Mouse (Mus musculus) lung, embryonic 15.5 days (tissue): Measurements from ENCODE around the gene Tmem26. TPM values are rescaled to one million over a fixed set of nuclear protein-coding genes. Genes with fewer than 3 reads are reported as not detected.

Experiments
- ATAC-seq: fragments of 200-750 bp; cut with Nextera tagmentation; 2 replicates; pipeline ENCODE4 v1.8.0; 2017; ENCODE audit warnings: moderate number of reproducible peaks, borderline replicate concordance; ENCODE audit not compliant: low FRiP score, low TSS enrichment; ENCODE audit errors: extremely low read depth
- H3K27ac ChIP-seq: fragments of 300-500 bp; sonication (generic); 2 replicates; pipeline ENCODE4 v1.5.1; 2015; ENCODE audit warnings: moderate library complexity, mild to moderate bottlenecking, inconsistent platforms
- H3K27me3 ChIP-seq: fragments of 300-500 bp; sonication (generic); 2 replicates; pipeline ENCODE4 v1.6.1; 2015; ENCODE audit warnings: inconsistent platforms
- H3K36me3 ChIP-seq: fragments of 300-500 bp; sonication (generic); 2 replicates; pipeline ENCODE4 v1.6.1; 2015; ENCODE audit warnings: inconsistent platforms
- H3K4me1 ChIP-seq: fragments of 300-500 bp; sonication (generic); 2 replicates; pipeline ENCODE4 v1.6.1; 2015; ENCODE audit warnings: inconsistent platforms
- H3K4me2 ChIP-seq: fragments of 300-500 bp; sonication (generic); 2 replicates; pipeline ENCODE4 v1.6.1; 2015; ENCODE audit warnings: inconsistent platforms, mild to moderate bottlenecking, moderate library complexity
- H3K4me3 ChIP-seq: fragments of 300-500 bp; sonication (generic); 2 replicates; pipeline ENCODE4 v1.5.1; 2015; ENCODE audit warnings: mild to moderate bottlenecking, inconsistent platforms
- H3K9ac ChIP-seq: fragments of 300-500 bp; sonication (generic); 2 replicates; pipeline ENCODE4 v1.6.1; 2015; ENCODE audit warnings: inconsistent platforms
- H3K9me3 ChIP-seq: fragments of 300-500 bp; sonication (generic); 2 replicates; pipeline ENCODE4 v1.6.1; 2016; ENCODE audit warnings: inconsistent platforms
- WGBS: fragments of 180-500 bp; shearing (Covaris S2); methylation state at CpG from one replicate; pipeline ENCODE4 v1.1.7; 2015; 5-methylcytosine and 5-hydroxymethylcytosine counted together
- polyA plus RNA-seq: library from polyadenylated mRNA; unstranded; fragments of >200 nt; fragmentation: Nextera tagmentation; extraction: Ambion mirVana; gene quantifications from 2 replicates; pipeline ENCODE4 v1.2.1, GENCODE M21; 2015

Gene Tmem26
- polyA plus RNA-seq, result 6.1 and 7.2 TPM in 2 replicates

DNA sequence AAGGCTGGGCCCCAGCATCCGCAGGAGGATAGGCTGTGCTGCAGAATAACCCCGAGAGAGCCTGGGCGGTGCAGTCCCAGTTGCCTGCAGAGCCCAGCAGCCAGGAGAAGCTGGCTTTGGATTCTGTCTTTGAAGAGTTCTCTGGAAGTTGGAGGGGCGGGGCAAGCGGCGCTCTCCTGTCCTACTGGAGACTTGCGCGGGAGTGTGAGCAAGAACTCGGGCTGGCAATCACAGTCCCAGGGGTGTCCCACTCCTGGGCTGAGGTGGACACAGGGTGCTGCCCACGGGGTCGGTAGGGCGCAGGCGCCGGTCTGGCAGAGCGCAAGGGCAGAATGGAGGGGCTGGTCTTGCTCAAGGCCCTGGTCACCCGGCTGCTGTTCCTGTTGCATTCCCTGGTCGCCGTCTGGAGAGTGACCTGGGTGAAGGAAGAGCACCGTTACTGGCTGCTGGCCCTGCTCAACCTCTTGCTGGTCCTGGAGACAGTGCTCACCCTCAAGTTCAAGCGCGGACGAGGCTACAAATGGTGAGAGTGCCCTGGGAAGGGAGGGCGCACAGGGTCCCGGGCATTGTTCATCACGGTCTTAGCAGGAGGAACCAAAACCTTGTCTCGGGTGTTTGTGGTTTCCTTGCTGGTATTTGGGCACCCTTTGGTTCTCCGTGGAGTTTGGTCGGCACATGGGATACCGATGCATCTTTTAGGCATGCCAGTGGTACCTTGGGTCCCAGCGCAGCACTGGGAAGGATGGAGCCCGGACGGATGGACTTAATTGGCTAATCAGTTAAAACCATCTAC lies at the start of gene Tmem26:
TSS of gene Tmem26 (plus strand) at position 79 of the 793 bp plus-strand sequence.
- Histone ChIP-seq H3K4me3 (peak within 1 kb of the TSS; percentile 60), H3K27me3 (no peaks in the 10 kb centered on the region), H3K4me1 (peaks cover 24% of the 10 kb centered on the region), H3K4me2 (peak within 1 kb of the TSS; percentile 97), H3K9ac (peak within 1 kb of the TSS; percentile 53), H3K9me3 (no peaks in the 10 kb centered on the region), H3K36me3 (no peaks in the 10 kb centered on the region), H3K27ac (no peak within 1 kb of the TSS)
- under 1% methylated on average over 32 of the region's 32 CpGs for WGBS
- peak; percentile 83; the same call in 1 of the 2 replicates for ATAC-seq

DNA sequence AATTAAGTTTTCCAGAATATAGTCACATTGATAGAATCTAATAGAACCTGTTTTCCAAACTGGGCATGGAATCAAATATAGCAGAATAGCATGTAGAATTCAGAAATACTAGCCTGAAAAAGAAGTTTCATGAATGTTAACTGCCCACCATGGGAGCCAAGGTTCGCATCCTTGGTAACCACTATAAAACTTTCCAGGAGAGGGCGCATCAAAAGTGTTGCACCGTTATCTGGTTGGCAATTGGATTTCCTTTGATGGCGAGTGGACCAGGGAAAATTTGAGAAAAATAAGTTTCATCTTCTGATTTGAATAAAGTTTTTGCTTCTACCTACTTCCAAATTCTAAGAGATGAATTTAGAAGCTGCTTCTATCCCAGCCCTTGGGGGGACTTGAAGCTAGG lies 44.8 kb upstream of the Tmem26 start:
- Histone ChIP-seq H3K9ac (no peak overlapping the region), H3K36me3 (no peaks in the 10 kb centered on the region), H3K9me3 (no peaks in the 10 kb centered on the region), H3K4me2 (no peak overlapping the region), H3K27me3 (no peaks in the 10 kb centered on the region), H3K4me3 (no peak overlapping the region), H3K4me1 (no peaks in the 10 kb centered on the region), H3K27ac (no peak overlapping the region)
- ATAC-seq, result no peak
- WGBS, result 68% methylated on average over 4 of the region's 4 CpGs

DNA sequence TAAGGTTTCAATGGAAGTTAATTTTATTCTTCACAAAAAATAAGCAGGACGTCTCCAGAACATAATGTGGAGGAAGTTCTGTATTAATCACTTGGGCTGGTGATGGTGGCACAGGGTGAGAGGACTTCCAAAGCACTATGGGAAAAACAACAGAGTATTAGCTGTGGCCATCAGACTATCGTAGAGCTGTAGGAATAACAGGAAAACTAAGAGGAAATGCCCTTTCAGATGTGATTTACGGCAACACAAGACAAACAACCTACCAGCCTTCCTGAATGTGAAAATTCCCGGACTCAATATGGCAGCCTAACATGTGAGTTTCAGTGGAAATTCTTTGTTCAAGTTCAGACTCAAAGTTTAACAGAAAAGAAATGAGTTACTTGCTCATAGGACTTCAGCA lies 42.2 kb upstream of the Tmem26 start:
- H3K36me3 ChIP-seq, result no peaks in the 10 kb centered on the region
- 52% methylated on average over 4 of the region's 4 CpGs for WGBS
- no peak for ATAC-seq
- no peaks in the 10 kb centered on the region for H3K4me1 ChIP-seq
- no peak overlapping the region for H3K4me3 ChIP-seq
- H3K4me2 ChIP-seq, result no peak overlapping the region
- no peak overlapping the region for H3K27ac ChIP-seq
- no peaks in the 10 kb centered on the region for H3K9me3 ChIP-seq
- H3K9ac ChIP-seq, result no peak overlapping the region
- H3K27me3 ChIP-seq, result no peaks in the 10 kb centered on the region

DNA sequence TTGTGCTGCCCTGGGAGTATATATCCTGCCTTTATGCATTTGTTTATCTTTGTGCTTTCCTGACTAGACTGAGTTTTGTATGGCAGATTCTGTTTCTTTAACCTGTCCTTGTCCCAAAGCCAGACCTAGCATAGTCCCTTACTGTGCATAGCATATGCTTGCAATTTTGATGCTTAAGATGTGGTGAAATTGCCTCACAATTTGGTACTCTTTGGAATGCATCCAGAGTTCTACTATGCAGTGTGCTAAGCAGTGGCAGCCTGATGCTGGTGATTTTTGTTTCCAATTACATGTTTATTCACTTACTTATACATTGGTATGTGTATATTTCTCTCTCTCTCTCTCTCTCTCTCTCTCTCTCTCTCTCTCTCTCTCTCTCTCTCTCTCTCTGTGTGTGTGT lies 37.9 kb upstream of the Tmem26 start:
- H3K9me3 ChIP-seq, result no peaks in the 10 kb centered on the region
- H3K27ac ChIP-seq, result no peak overlapping the region
- ATAC-seq, result no peak
- H3K27me3 ChIP-seq, result no peaks in the 10 kb centered on the region
- H3K36me3 ChIP-seq, result no peaks in the 10 kb centered on the region
- H3K4me1 ChIP-seq, result no peaks in the 10 kb centered on the region
- no peak overlapping the region for H3K9ac ChIP-seq
- no peak overlapping the region for H3K4me2 ChIP-seq
- H3K4me3 ChIP-seq, result no peak overlapping the region

DNA sequence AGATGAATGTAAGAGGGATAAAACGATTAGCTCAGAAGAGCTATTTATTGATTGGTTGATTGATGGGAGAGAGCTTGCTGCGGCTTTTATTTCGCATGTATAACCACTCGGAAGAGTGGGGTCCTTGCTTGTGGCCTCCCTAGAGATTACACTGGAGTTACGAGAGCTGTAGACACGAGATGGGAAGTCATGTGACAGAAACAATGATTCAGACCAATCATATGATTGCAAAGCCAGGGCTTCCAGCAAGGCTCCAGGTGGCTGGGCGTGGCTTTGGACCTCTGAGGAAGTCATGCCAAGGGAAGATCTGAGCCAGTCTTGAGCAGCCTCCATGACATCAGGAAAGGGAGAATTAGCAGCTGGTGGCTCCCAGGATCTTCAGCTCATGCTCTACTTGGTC lies 32.3 kb upstream of the Tmem26 start:
- no peaks in the 10 kb centered on the region for H3K4me1 ChIP-seq
- ATAC-seq, result no peak
- no peak overlapping the region for H3K9ac ChIP-seq
- no peak overlapping the region for H3K4me2 ChIP-seq
- no peak overlapping the region for H3K27ac ChIP-seq
- no peak overlapping the region for H3K4me3 ChIP-seq
- WGBS, result 76% methylated on average over 7 of the region's 7 CpGs
- no peaks in the 10 kb centered on the region for H3K9me3 ChIP-seq
- no peaks in the 10 kb centered on the region for H3K27me3 ChIP-seq
- no peaks in the 10 kb centered on the region for H3K36me3 ChIP-seq

DNA sequence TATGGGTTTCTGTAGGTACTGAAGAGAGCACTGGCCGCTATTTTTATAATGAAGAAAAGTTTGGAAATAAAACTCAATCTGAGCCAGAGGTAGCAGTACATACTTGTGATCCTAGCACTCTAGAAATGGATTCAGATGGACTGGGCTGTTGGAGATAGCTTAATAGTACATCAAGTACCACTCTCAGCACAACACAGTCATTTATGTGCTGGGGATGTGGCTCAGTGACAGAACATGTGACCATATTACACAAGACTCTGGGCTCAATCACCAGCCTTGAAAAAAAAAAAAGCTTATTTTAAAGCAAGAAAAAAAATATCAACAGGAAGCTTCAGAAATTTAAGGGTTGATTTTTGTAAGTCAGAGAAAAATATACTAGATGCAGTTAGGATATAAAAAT lies 31.0 kb upstream of the Tmem26 start:
- ATAC-seq, result no peak
- no peak overlapping the region for H3K4me2 ChIP-seq
- H3K4me3 ChIP-seq, result no peak overlapping the region
- 88% methylated on average over 1 of the region's 1 CpGs for WGBS
- no peak overlapping the region for H3K27ac ChIP-seq
- H3K36me3 ChIP-seq, result no peaks in the 10 kb centered on the region
- H3K27me3 ChIP-seq, result no peaks in the 10 kb centered on the region
- H3K4me1 ChIP-seq, result no peaks in the 10 kb centered on the region
- no peak overlapping the region for H3K9ac ChIP-seq
- H3K9me3 ChIP-seq, result no peaks in the 10 kb centered on the region

DNA sequence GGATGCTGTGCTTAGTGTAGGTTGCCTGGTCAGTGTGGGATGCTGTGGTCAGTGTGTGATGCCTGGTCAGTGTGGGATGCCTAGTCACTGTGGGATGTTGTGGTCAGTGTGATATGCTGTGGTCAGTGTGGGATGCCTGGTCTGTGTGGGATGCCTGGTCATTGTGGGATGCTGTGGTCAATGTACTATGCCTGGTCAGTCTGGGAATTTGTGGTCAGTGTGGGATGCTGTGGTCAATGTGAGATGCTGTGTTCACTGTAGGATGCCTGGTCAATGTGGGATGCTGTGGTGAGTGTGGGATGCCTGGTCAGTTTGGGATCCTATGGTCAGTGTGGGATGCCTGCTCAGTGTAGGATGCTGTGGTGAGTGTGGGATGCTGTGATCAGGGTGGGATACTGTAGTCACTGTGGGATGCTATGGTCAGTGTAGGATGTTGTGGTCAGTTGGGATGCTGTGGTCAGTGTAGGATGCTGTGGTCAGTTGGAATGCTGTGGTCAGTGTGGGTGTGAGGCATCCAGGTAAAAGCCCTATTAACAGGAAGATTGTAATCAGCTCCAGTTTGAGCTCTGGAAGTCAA lies 27.6 kb upstream of the Tmem26 start:
- Histone ChIP-seq H3K36me3 (no peaks in the 10 kb centered on the region), H3K4me2 (no peak overlapping the region), H3K4me1 (no peaks in the 10 kb centered on the region), H3K9me3 (no peaks in the 10 kb centered on the region), H3K27me3 (no peaks in the 10 kb centered on the region), H3K27ac (no peak overlapping the region), H3K9ac (no peak overlapping the region), H3K4me3 (no peak overlapping the region)
- 0 out of 2 replicates have a peak, but pooled peaks have one; percentile 39 for ATAC-seq

DNA sequence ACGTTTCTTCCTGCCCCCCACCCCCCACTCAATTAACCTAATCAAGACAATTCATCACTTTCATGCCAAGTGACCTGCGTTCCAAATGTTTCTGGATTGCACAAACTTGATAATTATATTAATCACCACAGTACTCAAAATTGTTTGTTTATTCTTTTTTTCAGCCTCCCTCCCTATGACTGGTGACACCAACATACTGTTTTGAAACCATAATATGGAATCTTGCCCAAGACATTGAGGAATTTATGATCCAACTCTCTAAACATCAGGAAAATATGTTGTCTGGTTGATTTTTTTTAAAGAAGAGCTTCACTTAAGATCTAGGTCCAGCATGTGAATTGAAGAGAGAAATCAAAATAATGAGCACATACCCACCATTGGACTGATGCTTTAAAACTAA lies 19.2 kb upstream of the Tmem26 start:
- WGBS, result 39% methylated on average over 2 of the region's 2 CpGs
- Histone ChIP-seq H3K36me3 (no peaks in the 10 kb centered on the region), H3K27me3 (no peaks in the 10 kb centered on the region), H3K4me2 (no peak overlapping the region), H3K9ac (no peak overlapping the region), H3K4me1 (no peaks in the 10 kb centered on the region), H3K9me3 (no peaks in the 10 kb centered on the region), H3K4me3 (no peak overlapping the region), H3K27ac (no peak overlapping the region)
- no peak for ATAC-seq

DNA sequence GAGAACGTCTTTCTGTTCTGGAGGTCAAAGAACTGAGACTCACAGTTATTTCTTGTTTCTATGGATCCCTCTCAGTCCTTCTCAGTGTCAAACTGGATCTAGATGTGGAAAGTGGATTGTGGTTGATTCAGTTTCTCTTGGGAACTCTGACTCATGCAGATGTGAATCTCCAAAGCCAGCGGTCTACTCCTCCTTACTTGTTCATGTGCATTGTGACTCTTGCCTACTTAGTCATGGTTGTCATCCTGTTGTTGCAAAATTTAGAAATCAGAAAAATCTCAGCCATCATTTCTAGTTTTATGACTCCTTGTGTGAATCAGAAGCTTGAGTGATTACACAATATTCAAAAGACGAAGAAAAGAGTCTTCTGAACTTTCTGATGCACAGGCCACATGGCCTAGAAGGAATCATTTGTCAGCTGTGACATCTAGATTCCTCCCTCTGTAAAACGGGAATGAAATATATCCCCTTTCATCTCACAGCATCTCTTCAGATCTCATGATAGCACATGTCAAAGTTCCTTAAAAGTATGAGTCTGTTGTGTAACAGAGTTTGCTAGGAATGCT lies 17.9 kb upstream of the Tmem26 start:
- Histone ChIP-seq H3K4me2 (no peak overlapping the region), H3K9me3 (no peaks in the 10 kb centered on the region), H3K9ac (no peak overlapping the region), H3K27ac (no peak overlapping the region), H3K4me1 (no peaks in the 10 kb centered on the region), H3K27me3 (no peaks in the 10 kb centered on the region), H3K36me3 (no peaks in the 10 kb centered on the region), H3K4me3 (no peak overlapping the region)
- no peak for ATAC-seq
- 75% methylated on average over 4 of the region's 4 CpGs for WGBS

DNA sequence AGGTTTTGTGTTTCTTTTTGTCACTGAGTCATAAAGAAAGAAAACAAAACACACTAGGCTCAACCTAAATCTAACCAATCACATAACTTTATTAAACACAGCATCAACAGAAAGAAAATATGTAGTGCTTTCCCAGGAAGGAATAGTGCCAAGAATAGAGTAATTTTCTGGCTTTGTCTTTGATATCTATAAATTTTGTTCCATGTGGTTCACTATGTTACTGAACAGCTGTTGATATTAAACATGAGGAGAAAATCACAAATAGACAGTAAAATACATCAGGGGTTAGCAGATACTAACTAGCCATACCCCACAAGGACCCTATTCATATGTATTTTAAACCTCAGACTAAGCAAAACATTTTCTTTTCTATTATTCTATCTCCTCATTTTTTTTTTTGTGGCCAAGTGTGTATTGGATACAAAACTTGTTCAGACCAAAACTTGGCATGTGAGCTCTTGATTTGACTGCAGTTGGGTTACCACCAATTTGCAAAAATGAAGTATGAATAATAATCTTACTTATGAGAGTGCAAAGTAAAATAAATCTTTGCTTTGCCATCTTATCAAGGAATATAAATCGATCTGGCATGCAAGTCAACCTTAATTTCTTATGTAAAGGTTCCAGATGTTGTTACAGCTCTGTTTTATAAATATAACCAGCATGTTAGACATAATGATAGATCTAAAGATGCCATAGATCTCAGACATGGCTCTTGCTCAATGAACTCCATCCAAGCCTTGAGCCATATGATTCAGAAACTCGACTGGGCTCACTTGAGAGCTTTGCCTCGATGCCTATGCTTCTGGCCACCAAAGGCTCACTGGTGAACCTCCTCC lies 16.2 kb upstream of the Tmem26 start:
- H3K4me1 ChIP-seq, result no peaks in the 10 kb centered on the region
- H3K36me3 ChIP-seq, result no peaks in the 10 kb centered on the region
- no peak overlapping the region for H3K4me2 ChIP-seq
- no peaks in the 10 kb centered on the region for H3K9me3 ChIP-seq
- no peaks in the 10 kb centered on the region for H3K27me3 ChIP-seq
- WGBS, result 65% methylated on average over 3 of the region's 3 CpGs
- ATAC-seq, result peak; percentile 23; the same call in 1 of the 2 replicates
- H3K27ac ChIP-seq, result peak overlapping the region; percentile 53
- H3K9ac ChIP-seq, result no peak overlapping the region
- H3K4me3 ChIP-seq, result no peak overlapping the region

DNA sequence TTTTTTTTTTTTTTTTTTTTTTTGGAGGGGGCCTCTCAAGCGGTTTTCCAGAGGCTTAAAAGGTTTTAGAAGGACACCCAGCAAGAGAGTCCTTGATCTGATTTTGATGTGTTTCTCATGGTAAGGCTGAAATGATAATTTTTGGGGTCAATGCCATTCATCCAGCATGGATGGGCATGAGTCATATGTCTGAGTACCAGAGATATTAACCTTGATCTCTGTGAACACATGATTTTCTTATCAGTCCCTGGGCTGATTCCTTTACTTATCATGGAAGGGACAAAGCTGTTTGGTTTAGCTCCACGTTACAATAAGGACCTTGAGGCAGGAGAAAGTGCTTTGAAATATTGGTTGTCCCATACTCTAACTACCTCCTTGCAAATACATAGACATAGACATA lies 10.5 kb upstream of the Tmem26 start:
- 44% methylated on average over 2 of the region's 2 CpGs for WGBS
- Histone ChIP-seq H3K36me3 (no peaks in the 10 kb centered on the region), H3K9me3 (no peaks in the 10 kb centered on the region), H3K27ac (no peak overlapping the region), H3K4me2 (no peak overlapping the region), H3K4me3 (no peak overlapping the region), H3K9ac (no peak overlapping the region), H3K4me1 (no peaks in the 10 kb centered on the region), H3K27me3 (no peaks in the 10 kb centered on the region)
- no peak for ATAC-seq

DNA sequence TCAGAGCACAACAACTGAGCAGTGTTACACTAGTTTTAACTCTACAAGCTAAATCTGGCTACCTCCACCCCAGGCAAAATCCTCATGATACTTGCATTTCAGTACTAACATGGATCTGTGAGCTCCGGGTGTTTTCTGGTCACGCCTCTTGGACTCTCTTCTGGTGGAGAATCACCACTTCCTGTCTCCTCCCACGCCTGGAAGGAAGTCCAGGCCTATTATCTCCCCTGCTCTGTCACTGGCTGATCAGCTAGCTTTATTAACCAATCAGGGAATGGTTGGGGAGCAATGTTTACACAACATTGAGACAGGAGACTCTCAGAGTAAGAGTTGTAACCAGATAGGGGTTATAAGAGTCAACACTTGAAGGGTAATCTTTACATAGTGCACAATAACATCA lies 9.1 kb upstream of the Tmem26 start:
- Histone ChIP-seq H3K27ac (no peak overlapping the region), H3K9ac (no peak overlapping the region), H3K4me3 (no peak overlapping the region), H3K4me1 (no peaks in the 10 kb centered on the region), H3K27me3 (no peaks in the 10 kb centered on the region), H3K9me3 (no peaks in the 10 kb centered on the region), H3K4me2 (no peak overlapping the region), H3K36me3 (no peaks in the 10 kb centered on the region)
- ATAC-seq, result no peak
- 70% methylated on average over 3 of the region's 3 CpGs for WGBS
